Mouse (Mus musculus) layer of hippocampus, adult 9-10 months (tissue): ENCODE measurements around the gene Megf6.

ENCODE experiments used
- DNase-seq: peaks from one replicate; pipeline ENCODE4 v3.0.0; 2022; ENCODE audit warnings: low spot score

Gene Megf6

DNA sequence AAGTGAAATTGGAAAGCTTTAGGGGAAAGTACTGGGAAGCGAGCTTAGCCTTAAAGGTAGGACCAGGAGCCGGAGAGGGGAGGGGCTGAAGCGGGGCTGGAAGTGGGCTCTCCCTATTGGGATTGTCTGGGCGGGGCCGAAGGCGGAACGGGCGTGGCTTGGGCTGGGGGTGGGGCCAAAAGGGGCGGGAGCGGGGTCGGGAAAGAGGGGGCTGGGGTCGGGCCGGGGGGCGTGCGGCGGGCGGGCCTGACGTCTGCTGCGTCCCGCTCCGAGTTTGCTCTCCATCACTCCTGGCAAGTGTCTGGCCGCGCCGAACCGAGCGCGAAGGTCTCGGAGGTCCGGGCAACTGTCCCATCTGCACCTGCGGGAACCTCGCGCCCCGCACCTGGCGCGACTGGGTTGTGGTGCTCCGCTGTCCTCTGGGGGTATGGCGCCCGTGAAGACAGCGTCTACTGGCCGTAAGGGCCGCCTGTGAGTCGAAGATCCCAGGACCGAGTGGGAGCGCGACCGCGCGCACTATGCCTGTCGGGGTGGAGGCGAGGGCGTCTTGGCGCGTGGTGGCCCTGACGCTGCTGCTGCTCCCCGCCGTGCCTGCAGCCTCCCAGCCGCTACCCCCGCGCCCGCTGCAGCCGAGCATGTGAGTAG, at the start of gene Megf6:
TSS of gene Megf6 (plus strand) at position 225 of the 645 bp plus-strand sequence.
- DNase-seq = no peak

DNA sequence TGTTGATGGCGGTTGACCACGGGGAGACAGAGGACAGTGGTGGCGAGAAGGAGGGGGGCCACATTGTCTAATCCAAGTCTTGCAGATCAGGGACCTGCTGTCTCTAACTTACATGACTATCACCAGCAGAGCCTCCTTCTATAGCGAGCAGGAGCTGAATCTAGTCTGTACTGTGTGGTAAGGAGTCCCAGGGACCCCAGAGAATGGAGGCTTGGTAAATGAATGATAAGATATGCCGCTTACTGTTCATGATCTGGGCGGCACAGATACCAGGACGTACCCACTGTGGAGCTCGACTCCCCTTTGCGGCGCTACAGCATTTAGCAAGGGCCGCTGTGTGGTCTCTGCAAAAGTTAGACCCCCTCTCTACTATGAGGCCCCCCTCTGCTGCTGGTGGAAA, 48.7 kb upstream of the Megf6 start:
- DNase-seq = no peak

GRCm38 (mm10) chr4:154122374-154122773, 48.2 kb upstream of the Megf6 start:
- no peak for DNase-seq

GRCm38 (mm10) chr4:154123553-154123952, 47.0 kb upstream of the Megf6 start:
- no peak for DNase-seq

DNA sequence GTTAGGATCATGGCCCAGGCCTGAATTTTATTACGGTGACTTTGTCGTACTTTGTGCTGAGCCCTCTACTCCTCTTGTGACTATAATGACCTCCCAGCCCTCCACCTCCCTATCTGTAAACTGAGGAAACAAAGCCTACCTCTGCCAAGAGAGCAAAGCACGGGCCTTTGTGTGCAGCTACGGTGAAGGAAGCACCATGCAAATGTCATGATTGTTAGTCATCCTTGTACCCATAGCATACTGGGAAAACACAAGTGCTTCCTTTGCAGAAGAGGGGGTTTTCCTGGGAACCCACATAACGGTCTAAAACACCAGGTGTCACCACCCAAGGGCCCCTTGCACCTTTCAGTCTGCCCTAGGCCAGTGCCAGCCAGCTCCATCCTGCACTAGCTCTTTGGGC, 45.3 kb upstream of the Megf6 start:
- DNase-seq = no peak

DNA sequence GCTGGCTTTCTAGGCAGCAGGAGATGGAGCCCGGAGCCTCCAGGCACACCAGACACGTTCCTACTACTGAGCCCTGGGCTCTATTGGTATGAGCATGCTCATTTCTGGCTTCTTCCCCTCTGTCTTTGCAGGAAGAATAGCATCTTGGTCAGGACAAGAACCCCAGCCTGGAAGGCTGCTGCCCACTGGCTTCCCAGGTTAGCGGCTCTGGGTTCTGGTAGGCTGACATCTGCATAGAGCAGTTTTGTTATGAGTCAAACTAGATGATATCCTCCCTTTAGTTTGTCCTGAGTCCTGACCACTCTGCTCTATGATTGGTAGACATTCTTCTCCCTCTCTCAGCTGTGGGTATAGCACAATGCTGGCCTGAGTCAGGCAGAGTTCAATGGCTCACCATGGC, 43.3 kb upstream of the Megf6 start:
- no peak for DNase-seq

DNA sequence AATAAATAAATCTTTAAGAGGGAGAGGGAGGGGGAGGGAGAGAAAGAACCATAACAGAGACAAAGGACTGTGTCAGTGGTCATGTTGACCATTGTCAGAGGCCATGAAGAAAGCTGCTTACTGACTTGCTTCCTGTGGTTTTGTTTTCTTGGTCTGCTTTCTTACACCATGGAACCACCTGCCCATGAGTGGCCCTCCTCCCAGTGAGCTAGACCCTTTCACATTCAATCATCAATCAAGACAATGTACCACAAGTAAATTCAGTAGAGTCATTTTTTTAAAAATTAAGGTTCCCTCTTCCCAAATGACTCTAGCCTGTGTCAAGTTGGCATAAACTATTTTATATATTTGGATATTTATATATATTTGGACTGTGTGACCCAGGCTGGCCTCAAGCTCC, 40.6 kb upstream of the Megf6 start:
- DNase-seq = no peak

- DNase-seq = no peak
Measured at GRCm38 (mm10) chr4:154131894-154132293, 38.6 kb upstream of the Megf6 start.

DNA sequence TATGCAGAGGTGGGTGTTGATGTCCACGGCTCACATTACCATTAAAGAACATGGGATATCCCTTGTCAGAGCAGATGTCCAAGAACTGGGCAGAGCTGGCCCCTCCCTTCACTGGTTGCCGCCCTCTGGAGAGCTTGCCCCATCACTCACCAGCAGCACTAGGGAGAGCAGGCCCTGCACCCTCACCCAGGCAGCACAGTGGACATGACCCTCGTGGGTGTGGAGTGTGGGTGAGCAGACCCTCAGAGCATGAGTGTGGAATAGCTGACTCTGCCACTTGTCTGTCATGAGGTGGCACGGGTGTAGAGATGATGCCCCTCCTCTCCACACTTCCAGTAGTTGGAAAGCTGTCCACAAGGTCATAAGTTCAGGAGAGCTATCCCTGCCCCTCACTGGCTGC, 35.7 kb upstream of the Megf6 start:
- no peak for DNase-seq

- DNase-seq = no peak
Measured at GRCm38 (mm10) chr4:154137139-154137538, 33.4 kb upstream of the Megf6 start.

DNA sequence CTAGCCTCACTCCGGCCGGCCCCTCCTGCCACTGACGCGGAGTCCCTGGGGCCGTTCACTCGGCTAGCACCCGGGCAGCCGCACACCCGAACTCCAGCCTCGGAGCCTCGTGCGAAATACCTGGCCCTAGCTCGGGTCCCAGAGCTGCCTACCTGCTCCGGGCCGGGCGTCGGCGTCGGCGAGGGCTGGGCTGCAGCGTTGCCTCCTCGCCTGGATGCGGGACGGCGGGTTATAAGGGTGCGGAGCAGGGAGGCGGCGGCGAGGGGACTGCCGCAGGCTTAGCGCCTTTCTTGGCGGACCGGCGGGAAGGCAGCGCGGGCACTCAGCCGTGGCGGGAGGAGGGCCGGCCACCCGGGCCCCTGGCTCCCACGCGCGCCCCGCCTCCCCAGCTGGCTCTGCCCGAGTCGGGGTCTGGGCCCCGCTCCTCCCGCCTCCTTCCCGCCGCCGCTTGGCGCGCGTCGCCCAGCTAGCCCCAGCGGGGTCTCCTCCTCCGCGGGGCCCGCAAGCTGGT, 30.8 kb upstream of the Megf6 start:
- no peak for DNase-seq

DNA sequence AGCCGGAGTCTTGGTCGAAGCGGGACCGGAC, 30.5 kb upstream of the Megf6 start, which contains the start of gene Trp73:
TSS of gene Trp73 (minus strand) at position 27 of the 31 bp plus-strand sequence.
- no peak for DNase-seq

GRCm38 (mm10) chr4:154140213-154141008, 30.1 kb upstream of the Megf6 start:
- DNase-seq = no peak

DNA sequence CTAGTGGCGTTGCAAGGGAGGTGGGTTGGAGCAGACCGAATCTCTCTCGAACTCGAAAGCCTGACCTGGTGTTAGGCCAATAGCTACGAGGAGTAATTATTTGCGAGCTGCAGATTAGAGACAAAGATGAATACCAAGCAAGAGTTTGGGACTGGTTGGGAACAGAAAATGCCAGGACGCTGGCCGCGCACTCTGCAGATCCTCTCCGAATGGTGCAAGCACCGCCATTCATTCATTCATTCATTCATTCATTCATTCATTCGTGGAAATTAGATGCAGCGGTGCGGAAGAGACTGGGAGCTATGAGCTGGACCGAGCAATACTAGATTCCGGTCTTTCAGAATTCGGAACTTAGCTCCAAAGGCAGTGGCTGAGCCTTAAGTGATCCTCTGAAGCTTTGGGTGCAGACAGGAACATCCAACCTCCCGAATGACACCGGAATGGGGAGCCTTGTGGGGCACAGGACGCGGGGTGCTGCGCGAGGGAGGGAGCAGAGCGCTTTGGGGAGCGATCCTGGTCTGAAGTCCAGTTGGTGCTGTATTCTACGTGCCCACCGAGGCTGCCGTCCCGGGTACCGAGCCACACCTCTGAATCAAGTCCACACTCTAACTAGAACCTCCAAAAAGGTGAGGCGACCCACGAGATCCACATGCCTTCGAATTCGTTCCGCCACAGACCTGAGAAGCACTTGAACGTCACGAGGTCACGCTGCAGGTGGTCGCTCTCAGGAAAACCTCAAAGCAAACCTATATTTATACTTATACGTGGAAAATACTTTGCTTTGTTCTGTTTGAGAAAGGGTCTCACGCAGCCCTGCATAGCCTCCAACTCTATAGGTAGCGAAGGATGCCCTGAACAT, 29.3 kb upstream of the Megf6 start:
- no peak for DNase-seq

DNA sequence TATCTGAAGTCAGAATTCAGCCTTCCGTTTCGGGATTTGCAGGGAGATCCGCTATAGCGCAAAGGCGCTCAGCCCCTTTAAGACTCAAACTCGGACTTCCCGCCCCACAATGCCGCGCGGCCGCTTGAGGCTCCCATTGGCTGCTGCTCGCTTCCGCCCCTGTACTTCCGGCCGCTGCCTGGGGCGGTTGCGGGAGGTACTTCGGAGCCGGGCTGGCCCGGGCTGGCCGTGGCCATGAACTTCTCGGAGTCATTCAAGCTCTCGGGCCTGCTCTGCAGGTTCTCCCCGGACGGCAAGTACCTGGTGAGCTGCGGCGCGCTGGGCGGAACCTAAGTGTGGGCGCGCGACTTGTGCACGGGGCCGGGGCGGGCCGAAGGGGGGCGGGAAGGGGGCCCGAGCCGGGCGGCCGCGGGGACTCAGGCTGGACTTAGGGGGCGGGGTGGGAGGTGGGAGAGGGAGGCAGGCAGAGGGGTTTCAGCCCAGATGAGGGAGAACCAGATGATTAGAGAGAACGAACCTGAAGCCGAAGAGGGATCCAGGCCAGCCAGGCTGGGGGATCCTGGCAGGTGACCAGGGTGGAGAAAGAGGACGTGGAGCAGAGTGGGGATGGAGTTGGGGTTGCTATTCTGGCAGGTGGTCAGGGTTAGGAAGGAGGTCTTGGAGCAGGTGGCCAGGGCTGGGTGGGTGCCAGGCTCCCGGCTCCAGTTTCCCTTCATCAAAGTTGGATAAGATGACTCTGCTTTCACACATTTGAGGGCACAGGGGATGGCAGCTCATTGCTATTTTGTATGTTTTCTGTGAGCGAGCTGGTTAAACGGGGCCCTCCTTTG, 28.1 kb upstream of the Megf6 start, which contains the start of gene Wrap73:
TSS of gene Wrap73 (plus strand) at position 162 of the 830 bp plus-strand sequence.
- DNase-seq = peak; percentile 71

- no peak for DNase-seq
Measured at GRCm38 (mm10) chr4:154144712-154145111, 25.8 kb upstream of the Megf6 start.

DNA sequence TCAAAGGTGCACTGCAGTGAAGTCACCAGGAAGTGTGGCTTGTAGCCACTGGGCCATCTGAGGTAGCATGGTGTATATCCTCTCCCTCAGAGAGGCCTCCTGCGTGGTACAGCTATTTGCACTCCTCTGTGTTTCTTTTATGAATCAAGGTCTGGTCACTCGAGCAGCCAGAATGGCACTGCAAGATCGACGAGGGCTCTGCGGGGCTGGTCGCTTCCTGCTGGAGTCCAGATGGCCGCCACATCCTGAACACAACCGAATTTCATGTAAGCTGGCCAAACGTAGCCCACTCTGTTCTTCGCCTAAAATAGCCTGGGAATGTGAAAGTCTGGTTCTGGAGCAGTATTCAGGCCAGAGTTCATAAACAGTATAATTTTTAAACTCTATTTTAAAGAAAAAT, 24.2 kb upstream of the Megf6 start:
- DNase-seq = no peak

GRCm38 (mm10) chr4:154154104-154154503, 16.4 kb upstream of the Megf6 start:
- DNase-seq = no peak

DNA sequence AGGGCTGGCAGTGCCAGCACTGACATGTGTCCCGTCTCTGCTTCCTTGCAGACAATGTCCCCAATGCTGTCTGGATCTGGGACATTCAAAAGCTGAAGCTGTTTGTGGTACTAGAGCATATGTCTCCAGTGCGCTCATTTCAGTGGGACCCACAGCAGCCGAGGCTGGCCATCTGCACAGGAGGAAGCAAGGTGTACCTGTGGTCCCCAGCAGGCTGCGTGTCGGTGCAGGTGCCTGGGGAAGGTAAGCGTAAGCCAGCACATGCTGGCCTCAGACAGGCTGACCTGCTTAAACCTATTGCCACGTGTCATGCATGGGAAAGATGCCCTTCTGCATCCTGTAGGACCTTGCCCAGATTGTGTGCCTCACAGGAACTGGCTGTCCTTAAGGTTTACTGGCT, 14.5 kb upstream of the Megf6 start:
- no peak for DNase-seq

DNA sequence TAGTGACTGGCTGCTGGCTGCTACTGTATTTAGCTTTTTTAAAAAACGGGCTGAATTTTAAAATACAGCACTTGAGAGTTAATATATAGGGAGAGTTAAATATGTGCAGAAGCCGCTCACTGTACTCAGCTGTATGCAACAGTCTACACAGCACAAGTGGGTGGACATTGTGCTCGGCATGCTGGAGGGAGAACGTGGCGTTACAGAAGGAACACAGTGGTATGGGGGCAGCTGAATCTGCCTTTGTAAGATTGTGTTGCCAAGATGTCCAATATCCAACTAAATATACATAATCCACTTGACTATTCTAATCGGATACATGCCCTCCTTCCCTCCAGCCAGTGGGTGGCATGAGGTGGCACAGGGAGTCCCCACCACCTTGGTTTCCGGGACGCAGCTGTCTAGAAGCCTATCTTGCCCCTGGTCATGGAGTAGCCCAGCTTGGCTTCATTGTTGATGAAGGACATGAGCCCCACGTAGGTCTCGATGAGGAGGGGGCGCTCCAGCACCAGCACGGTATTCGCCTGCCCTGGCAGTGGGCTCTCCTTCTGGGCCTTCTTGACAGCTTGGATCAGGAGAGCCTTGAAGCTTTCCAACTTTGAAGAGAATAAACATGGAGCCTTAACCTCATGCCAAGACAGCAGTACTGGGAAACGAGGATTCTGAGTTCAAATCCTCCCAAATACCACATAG, 12.4 kb upstream of the Megf6 start:
- no peak for DNase-seq

DNA sequence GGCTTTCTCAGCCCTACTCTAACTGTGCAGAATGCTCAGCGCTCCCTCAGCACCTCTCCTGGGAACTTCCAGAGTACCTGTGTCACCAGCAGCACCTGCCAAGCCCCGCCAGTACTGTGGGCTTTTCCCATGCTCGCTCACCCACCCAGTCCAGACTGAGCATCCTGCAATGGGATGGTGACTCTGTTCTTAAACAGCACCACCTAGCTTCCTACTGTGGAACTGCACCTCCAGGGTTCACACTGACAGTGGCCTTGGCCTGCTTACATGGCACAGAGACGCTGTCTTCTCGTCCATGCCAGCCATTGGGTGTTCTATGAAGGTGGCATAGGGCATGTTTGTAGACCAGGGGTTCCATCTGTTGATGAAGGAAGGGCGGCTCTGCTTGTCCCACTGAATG, 11.5 kb upstream of the Megf6 start:
- peak; percentile 91 for DNase-seq
